Mouse (Mus musculus): ENCODE measurements around the gene Syt1. TPM values are rescaled to one million over a fixed set of nuclear protein-coding genes. Genes with fewer than 3 reads are reported as not detected.

Gene Syt1
- polyA plus RNA-seq, 1 experiment from 2014 or later: 0.22 TPM

GRCm38 (mm10) chr10:108710514-108710913, 300.3 kb downstream of the Syt1 start:
- Histone ChIP-seq H3K27me3 (ENCODE audit: control insufficient read depth, insufficient read depth, low read depth, low read length) (no peaks in the 10 kb centered on the region), H3K9ac (ENCODE audit: low read depth, low read length) (no peak overlapping the region), H3K9me3 (replicated peaks; ENCODE audit: control insufficient read depth, low read length) (no peaks in the 10 kb centered on the region), H3K36me3 (ENCODE audit: control insufficient read depth, insufficient read depth) (no peaks in the 10 kb centered on the region), H3K4me1 (ENCODE audit: control insufficient read depth, low read depth, low read length) (no peaks in the 10 kb centered on the region), H3K4me2 (ENCODE audit: low read depth, low read length) (no peak overlapping the region), H3K27ac (ENCODE audit: low read length) (no peak overlapping the region), H3K4me3 (ENCODE audit: low read depth, low read length) (no peak overlapping the region)
- ATAC-seq (ENCODE audit: low read depth): peak; percentile 41; the same call in 1 of the 2 replicates
- WGBS (ENCODE audit: insufficient replicate concordance): 34% methylated on average over 5 of the region's 5 CpGs

- Histone ChIP-seq H3K9me3 (replicated peaks; ENCODE audit: control insufficient read depth, low read length) (no peaks in the 10 kb centered on the region), H3K4me3 (ENCODE audit: low read depth, low read length) (no peak overlapping the region), H3K4me1 (ENCODE audit: control insufficient read depth, low read depth, low read length) (no peaks in the 10 kb centered on the region), H3K27ac (ENCODE audit: low read length) (no peak overlapping the region), H3K9ac (ENCODE audit: low read depth, low read length) (no peak overlapping the region), H3K36me3 (ENCODE audit: control insufficient read depth, insufficient read depth) (no peaks in the 10 kb centered on the region), H3K27me3 (ENCODE audit: control insufficient read depth, insufficient read depth, low read depth, low read length) (no peaks in the 10 kb centered on the region), H3K4me2 (ENCODE audit: low read depth, low read length) (no peak overlapping the region)
- WGBS (ENCODE audit: insufficient replicate concordance): 67% methylated on average over 3 of the region's 3 CpGs
- no peak for ATAC-seq (ENCODE audit: low read depth)
Observed at GRCm38 (mm10) chr10:108705658-108706057, 305.1 kb downstream of the Syt1 start.

DNA sequence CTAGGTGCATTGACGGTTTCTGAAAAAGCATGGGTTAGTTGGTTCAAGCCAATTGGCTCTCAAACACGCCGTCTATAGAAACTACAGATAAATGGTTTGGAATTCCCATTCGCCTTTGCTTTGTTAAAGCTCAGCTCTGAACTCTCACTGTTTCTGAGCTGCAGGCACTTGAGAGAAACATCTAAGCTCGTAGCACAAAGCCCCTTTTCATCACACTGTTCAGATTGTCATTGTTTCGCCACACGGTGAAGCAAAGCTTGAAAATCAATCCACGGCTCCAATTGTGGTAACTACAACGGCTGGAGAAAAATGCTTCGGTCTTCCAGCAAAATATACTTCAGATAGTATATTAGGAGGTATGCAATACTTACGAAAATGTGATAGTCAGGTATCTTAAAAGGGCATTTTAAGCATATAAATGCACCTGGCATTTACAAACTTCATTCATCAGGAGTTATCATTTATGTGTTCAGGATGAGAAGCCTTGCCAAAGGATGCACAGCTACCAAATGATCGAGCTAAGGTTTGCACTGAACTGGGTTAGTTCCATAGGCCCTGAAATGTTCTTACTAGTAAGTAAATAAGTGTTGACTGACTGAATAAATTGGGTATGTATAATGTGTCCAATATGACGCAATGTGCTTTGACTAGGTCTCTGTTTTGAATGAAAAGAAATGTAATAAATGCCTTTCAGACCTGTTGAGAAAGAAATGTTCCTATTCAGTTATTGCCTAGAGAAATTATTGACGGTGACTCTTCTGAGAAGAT, 309.2 kb downstream of the Syt1 start:
- no peak for ATAC-seq (ENCODE audit: low read depth)
- Histone ChIP-seq H3K4me3 (ENCODE audit: low read depth, low read length) (no peak overlapping the region), H3K9ac (ENCODE audit: low read depth, low read length) (no peak overlapping the region), H3K27me3 (ENCODE audit: control insufficient read depth, insufficient read depth, low read depth, low read length) (no peaks in the 10 kb centered on the region), H3K36me3 (ENCODE audit: control insufficient read depth, insufficient read depth) (no peaks in the 10 kb centered on the region), H3K4me1 (ENCODE audit: control insufficient read depth, low read depth, low read length) (no peaks in the 10 kb centered on the region), H3K9me3 (replicated peaks; ENCODE audit: control insufficient read depth, low read length) (no peaks in the 10 kb centered on the region), H3K4me2 (ENCODE audit: low read depth, low read length) (no peak overlapping the region), H3K27ac (ENCODE audit: low read length) (no peak overlapping the region)
- WGBS (ENCODE audit: insufficient replicate concordance): 64% methylated on average over 14 of the region's 14 CpGs

GRCm38 (mm10) chr10:108699946-108700345, 310.8 kb downstream of the Syt1 start, which contains the start of gene Gm5136:
Gene Gm5136, minus strand, starts transcription at chr10:108700160.
- H3K27me3 ChIP-seq (ENCODE audit: control insufficient read depth, insufficient read depth, low read depth, low read length): no peaks in the 10 kb centered on the region
- no peak within 1 kb of the TSS for H3K9ac ChIP-seq (ENCODE audit: low read depth, low read length)
- H3K27ac ChIP-seq (ENCODE audit: low read length): no peak within 1 kb of the TSS
- no peaks in the 10 kb centered on the region for H3K9me3 ChIP-seq (replicated peaks; ENCODE audit: control insufficient read depth, low read length)
- H3K4me3 ChIP-seq (ENCODE audit: low read depth, low read length): no peak within 1 kb of the TSS
- H3K36me3 ChIP-seq (ENCODE audit: control insufficient read depth, insufficient read depth): no peaks in the 10 kb centered on the region
- no peak within 1 kb of the TSS for H3K4me2 ChIP-seq (ENCODE audit: low read depth, low read length)
- no peaks in the 10 kb centered on the region for H3K4me1 ChIP-seq (ENCODE audit: control insufficient read depth, low read depth, low read length)
- WGBS (ENCODE audit: insufficient replicate concordance): 73% methylated on average over 9 of the region's 9 CpGs
- ATAC-seq (ENCODE audit: low read depth): no peak

DNA sequence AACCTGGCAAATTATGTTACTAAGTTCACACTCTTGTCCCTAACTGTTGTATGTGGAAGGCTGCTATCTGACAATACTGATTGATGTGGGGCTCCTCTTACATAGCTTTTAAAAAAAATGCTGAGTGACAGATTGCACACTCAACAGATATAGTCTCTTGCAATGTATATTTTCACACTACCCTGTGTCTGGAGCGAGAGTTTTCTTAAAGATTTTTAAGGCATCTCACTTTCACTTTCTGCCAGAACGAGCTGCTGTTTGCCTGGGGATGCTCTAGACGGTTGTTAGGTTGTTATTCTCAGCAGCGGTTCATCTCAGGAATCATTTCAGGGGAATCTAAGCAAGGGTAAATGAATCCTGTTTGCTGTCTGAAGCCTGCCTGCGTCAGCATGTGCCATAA, 313.7 kb downstream of the Syt1 start:
- H3K9ac ChIP-seq (ENCODE audit: low read depth, low read length): no peak overlapping the region
- no peaks in the 10 kb centered on the region for H3K9me3 ChIP-seq (replicated peaks; ENCODE audit: control insufficient read depth, low read length)
- no peak overlapping the region for H3K27ac ChIP-seq (ENCODE audit: low read length)
- H3K27me3 ChIP-seq (ENCODE audit: control insufficient read depth, insufficient read depth, low read depth, low read length): no peaks in the 10 kb centered on the region
- no peaks in the 10 kb centered on the region for H3K36me3 ChIP-seq (ENCODE audit: control insufficient read depth, insufficient read depth)
- no peak for ATAC-seq (ENCODE audit: low read depth)
- WGBS (ENCODE audit: insufficient replicate concordance): 49% methylated on average over 5 of the region's 5 CpGs
- no peak overlapping the region for H3K4me2 ChIP-seq (ENCODE audit: low read depth, low read length)
- no peak overlapping the region for H3K4me3 ChIP-seq (ENCODE audit: low read depth, low read length)
- H3K4me1 ChIP-seq (ENCODE audit: control insufficient read depth, low read depth, low read length): no peaks in the 10 kb centered on the region

DNA sequence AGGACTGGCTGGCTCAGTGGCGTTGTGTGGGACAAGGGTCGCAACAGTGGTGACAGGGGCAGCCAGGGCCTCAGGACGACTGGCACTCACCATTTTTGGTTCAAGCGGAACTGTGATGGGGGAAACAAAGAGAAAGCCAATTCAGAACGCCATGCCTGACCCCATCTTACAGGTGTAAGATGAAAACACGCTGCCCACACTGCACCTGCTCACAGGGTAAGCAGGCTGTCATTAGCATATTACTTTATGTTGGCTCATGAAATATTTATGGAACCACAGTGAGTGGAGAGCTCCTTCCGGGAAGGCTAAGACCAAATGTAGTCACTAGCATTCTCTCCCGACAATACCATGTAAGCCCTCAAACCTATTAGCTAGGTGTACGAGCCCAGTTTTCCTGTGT, 319.8 kb downstream of the Syt1 start:
- Histone ChIP-seq H3K27me3 (ENCODE audit: control insufficient read depth, insufficient read depth, low read depth, low read length) (no peaks in the 10 kb centered on the region), H3K4me3 (ENCODE audit: low read depth, low read length) (no peak overlapping the region), H3K27ac (ENCODE audit: low read length) (no peak overlapping the region), H3K4me1 (ENCODE audit: control insufficient read depth, low read depth, low read length) (no peaks in the 10 kb centered on the region), H3K36me3 (ENCODE audit: control insufficient read depth, insufficient read depth) (no peaks in the 10 kb centered on the region), H3K9me3 (replicated peaks; ENCODE audit: control insufficient read depth, low read length) (no peaks in the 10 kb centered on the region), H3K4me2 (ENCODE audit: low read depth, low read length) (no peak overlapping the region), H3K9ac (ENCODE audit: low read depth, low read length) (no peak overlapping the region)
- WGBS (ENCODE audit: insufficient replicate concordance): 54% methylated on average over 9 of the region's 9 CpGs
- no peak for ATAC-seq (ENCODE audit: low read depth)

GRCm38 (mm10) chr10:108686696-108687095, 324.1 kb downstream of the Syt1 start:
- no peaks in the 10 kb centered on the region for H3K27me3 ChIP-seq (ENCODE audit: control insufficient read depth, insufficient read depth, low read depth, low read length)
- no peak overlapping the region for H3K4me3 ChIP-seq (ENCODE audit: low read depth, low read length)
- H3K9me3 ChIP-seq (replicated peaks; ENCODE audit: control insufficient read depth, low read length): no peaks in the 10 kb centered on the region
- no peak for ATAC-seq (ENCODE audit: low read depth)
- H3K4me1 ChIP-seq (ENCODE audit: control insufficient read depth, low read depth, low read length): no peaks in the 10 kb centered on the region
- H3K36me3 ChIP-seq (ENCODE audit: control insufficient read depth, insufficient read depth): no peaks in the 10 kb centered on the region
- WGBS (ENCODE audit: insufficient replicate concordance): 45% methylated on average over 4 of the region's 4 CpGs
- no peak overlapping the region for H3K4me2 ChIP-seq (ENCODE audit: low read depth, low read length)
- no peak overlapping the region for H3K9ac ChIP-seq (ENCODE audit: low read depth, low read length)
- no peak overlapping the region for H3K27ac ChIP-seq (ENCODE audit: low read length)

- H3K4me1 ChIP-seq (ENCODE audit: control insufficient read depth, low read depth, low read length): no peaks in the 10 kb centered on the region
- whole genome bisulfite sequencing (ENCODE audit: insufficient replicate concordance): 47% methylated on average over 14 of the region's 14 CpGs
Observed at GRCm38 (mm10) chr10:108679675-108680390, 330.9 kb downstream of the Syt1 start.

DNA sequence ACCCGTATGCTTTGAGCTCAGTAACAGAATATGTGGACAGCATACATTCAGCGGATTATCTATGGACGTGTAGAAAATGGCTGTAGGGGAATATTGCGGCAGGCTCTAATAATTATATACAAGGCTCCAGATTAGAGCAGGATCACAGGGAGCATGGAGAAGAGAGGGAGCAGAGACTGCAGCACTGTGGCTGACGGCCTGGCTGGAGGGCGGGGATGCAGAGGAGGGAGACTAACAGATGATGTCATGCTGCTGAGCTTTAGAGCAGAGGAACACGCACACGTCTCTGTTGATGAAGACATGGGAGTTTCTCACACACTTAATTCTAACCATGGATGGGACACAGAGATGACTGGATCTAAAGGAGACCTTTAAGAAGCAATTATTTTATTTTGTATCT, 333.7 kb downstream of the Syt1 start:
- no peaks in the 10 kb centered on the region for H3K27me3 ChIP-seq (ENCODE audit: control insufficient read depth, insufficient read depth, low read depth, low read length)
- H3K27ac ChIP-seq (ENCODE audit: low read length): no peak overlapping the region
- no peak for ATAC-seq (ENCODE audit: low read depth)
- H3K4me3 ChIP-seq (ENCODE audit: low read depth, low read length): no peak overlapping the region
- no peaks in the 10 kb centered on the region for H3K4me1 ChIP-seq (ENCODE audit: control insufficient read depth, low read depth, low read length)
- no peaks in the 10 kb centered on the region for H3K9me3 ChIP-seq (replicated peaks; ENCODE audit: control insufficient read depth, low read length)
- H3K36me3 ChIP-seq (ENCODE audit: control insufficient read depth, insufficient read depth): no peaks in the 10 kb centered on the region
- 72% methylated on average over 8 of the region's 8 CpGs for WGBS (ENCODE audit: insufficient replicate concordance)
- no peak overlapping the region for H3K9ac ChIP-seq (ENCODE audit: low read depth, low read length)
- H3K4me2 ChIP-seq (ENCODE audit: low read depth, low read length): no peak overlapping the region

More at GRCm38 (mm10) chr10:108679675-108680390, 330.9 kb downstream of the Syt1 start:
- H3K9ac ChIP-seq (ENCODE audit: low read depth, low read length): no peak overlapping the region
- H3K4me2 ChIP-seq (ENCODE audit: low read depth, low read length): no peak overlapping the region
- H3K9me3 ChIP-seq (replicated peaks; ENCODE audit: control insufficient read depth, low read length): no peaks in the 10 kb centered on the region
- H3K27me3 ChIP-seq (ENCODE audit: control insufficient read depth, insufficient read depth, low read depth, low read length): no peaks in the 10 kb centered on the region
- no peak for ATAC-seq (ENCODE audit: low read depth)
- H3K36me3 ChIP-seq (ENCODE audit: control insufficient read depth, insufficient read depth): no peaks in the 10 kb centered on the region
- no peak overlapping the region for H3K4me3 ChIP-seq (ENCODE audit: low read depth, low read length)
- no peak overlapping the region for H3K27ac ChIP-seq (ENCODE audit: low read length)
